Mouse (Mus musculus): ENCODE data around the gene Cd72. TPM values are rescaled to one million over a fixed set of nuclear protein-coding genes. Genes with fewer than 3 reads are reported as not detected.

Gene Cd72
- 3.3 and 5.4 TPM in 2 replicates for polyA plus RNA-seq (2015; fragmentation: Nextera tagmentation; extraction: Ambion mirVana)

DNA sequence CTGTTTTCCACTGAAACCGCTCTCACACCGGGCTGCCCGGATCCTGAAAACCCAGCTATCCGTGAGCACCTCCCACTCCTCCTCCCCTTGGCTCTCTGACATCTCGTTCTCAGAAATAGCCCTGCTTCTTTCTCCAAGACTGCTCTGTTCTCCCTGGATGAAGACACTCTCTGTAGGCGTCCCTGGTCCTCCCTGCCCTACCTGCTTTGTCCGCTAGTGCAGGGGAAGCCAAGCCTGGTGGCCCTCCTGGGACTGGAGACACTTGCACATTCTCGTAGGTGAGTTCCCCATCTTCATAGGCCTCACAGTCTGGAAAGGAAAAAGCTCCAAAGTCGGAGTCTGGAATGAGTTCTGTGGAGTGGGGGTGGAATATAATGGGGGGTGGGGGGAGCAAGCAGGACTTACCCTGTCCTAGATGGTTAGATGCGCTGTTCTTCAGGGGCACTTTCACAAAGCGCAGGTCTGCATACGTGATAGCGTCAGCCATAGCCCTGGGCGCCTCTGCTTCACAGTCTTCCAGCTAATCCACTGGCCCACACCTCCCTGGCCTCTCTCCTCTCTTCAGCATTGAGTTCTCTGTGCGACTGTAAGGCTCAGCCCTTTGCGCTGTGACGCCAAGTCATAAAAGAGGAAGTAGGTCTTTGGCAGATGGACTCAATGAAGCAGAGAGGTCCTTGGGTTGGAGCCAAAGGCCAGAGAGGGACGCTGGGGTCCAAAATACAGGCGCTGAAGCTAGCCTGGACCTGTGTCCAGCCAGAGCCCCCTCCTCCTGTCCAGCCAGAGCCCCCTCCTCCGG, at the start of gene Cd72:
TSS of gene Cd72 (minus strand) at position 588 of the 796 bp plus-strand sequence.

GRCm38 (mm10) chr4:43499407-43500333, 45.2 kb upstream of the Cd72 start, which contains the start of gene Arhgef39:
TSS of gene Arhgef39 (minus strand) at chr4:43499695.

GRCm38 (mm10) chr4:43492821-43493185, 38.4 kb upstream of the Cd72 start, which contains the start of gene Ccdc107:
TSS of gene Ccdc107 (plus strand) at chr4:43492900.

DNA sequence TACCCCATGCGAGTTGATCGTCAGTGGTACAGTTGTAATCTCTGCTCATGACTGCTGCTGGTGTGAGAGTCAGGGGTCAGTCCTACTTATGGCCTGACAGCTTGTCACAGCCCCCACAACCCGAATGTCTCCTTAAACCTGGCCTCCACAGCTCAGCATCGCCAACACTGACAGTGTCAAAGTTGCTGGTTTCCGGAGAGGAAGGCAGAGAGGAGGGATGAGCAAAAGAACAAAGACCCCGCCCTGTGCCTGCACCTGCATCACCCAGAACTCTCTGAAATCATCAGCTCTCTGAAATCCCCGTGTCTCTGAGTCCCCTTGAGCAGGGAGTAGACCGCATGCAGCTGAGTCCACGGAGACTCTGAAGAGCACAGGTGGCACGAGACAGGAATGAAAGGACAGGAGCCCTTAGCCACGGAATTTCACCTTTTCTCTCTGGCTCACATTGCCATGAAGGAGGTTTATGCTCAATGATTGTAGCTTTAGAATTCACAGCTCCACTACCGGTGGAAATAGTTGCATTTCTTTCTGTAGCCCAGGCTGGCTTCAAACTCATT, 29.2 kb upstream of the Cd72 start, which contains the start of gene Sit1:
TSS of gene Sit1 (minus strand) at position 200 of the 557 bp plus-strand sequence.

GRCm38 (mm10) chr4:43441639-43442038, 12.8 kb downstream of the Cd72 start, which contains the start of gene Tesk1:
TSS of gene Tesk1 (plus strand) at chr4:43441939.

GRCm38 (mm10) chr4:43428946-43429345, 25.5 kb downstream of the Cd72 start, which contains the start of gene Fam166b:
TSS of gene Fam166b (minus strand) at chr4:43429134.

Other genes starting within 250 kb of the Cd72 start
- gene Atp8b5, start 187.5 kb downstream of the Cd72 start, polyA plus RNA-seq (2015; fragmentation: Nextera tagmentation; extraction: Ambion mirVana) = 0.22 and 0.75 TPM in 2 replicates
- gene Rusc2, start 72.6 kb downstream of the Cd72 start, polyA plus RNA-seq (2015; fragmentation: Nextera tagmentation; extraction: Ambion mirVana) = 59.5 and 73.1 TPM in 2 replicates
- 3.3 and 4.0 TPM in 2 replicates for gene Fam166b, start 25.5 kb downstream of the Cd72 start, polyA plus RNA-seq (2015; fragmentation: Nextera tagmentation; extraction: Ambion mirVana)
- 23.4 and 24.1 TPM in 2 replicates for gene Tesk1, start 12.7 kb downstream of the Cd72 start, polyA plus RNA-seq (2015; fragmentation: Nextera tagmentation; extraction: Ambion mirVana)
- gene Sit1, start 29.1 kb upstream of the Cd72 start, polyA plus RNA-seq (2015; fragmentation: Nextera tagmentation; extraction: Ambion mirVana) = not detected in 2 replicates
- 110 and 113 TPM in 2 replicates for gene Ccdc107, start 38.3 kb upstream of the Cd72 start, polyA plus RNA-seq (2015; fragmentation: Nextera tagmentation; extraction: Ambion mirVana)
- 2.9 and 3.9 TPM in 2 replicates for gene Arhgef39, start 45.1 kb upstream of the Cd72 start, polyA plus RNA-seq (2015; fragmentation: Nextera tagmentation; extraction: Ambion mirVana)
- 0.23 and 0.37 TPM in 2 replicates for gene Car9, start 52.3 kb upstream of the Cd72 start, polyA plus RNA-seq (2015; fragmentation: Nextera tagmentation; extraction: Ambion mirVana)
- gene Tpm2, start 69.1 kb upstream of the Cd72 start, polyA plus RNA-seq (2015; fragmentation: Nextera tagmentation; extraction: Ambion mirVana) = 10.8 and 12.2 TPM in 2 replicates
- 77.3 and 93.8 TPM in 2 replicates for gene Creb3, start 107.7 kb upstream of the Cd72 start, polyA plus RNA-seq (2015; fragmentation: Nextera tagmentation; extraction: Ambion mirVana)
- gene Tln1, start 108.1 kb upstream of the Cd72 start, polyA plus RNA-seq (2015; fragmentation: Nextera tagmentation; extraction: Ambion mirVana) = 75.4 and 77.1 TPM in 2 replicates
- 12.9 and 14.9 TPM in 2 replicates for gene Rgp1, start 124.1 kb upstream of the Cd72 start, polyA plus RNA-seq (2015; fragmentation: Nextera tagmentation; extraction: Ambion mirVana)
- 48.6 and 54.6 TPM in 2 replicates for gene Gba2, start 124.2 kb upstream of the Cd72 start, polyA plus RNA-seq (2015; fragmentation: Nextera tagmentation; extraction: Ambion mirVana)
- 0.38 and 2.0 TPM in 2 replicates for gene Msmp, start 129.9 kb upstream of the Cd72 start, polyA plus RNA-seq (2015; fragmentation: Nextera tagmentation; extraction: Ambion mirVana)
- gene Npr2, start 177.3 kb upstream of the Cd72 start, polyA plus RNA-seq (2015; fragmentation: Nextera tagmentation; extraction: Ambion mirVana) = 10.6 and 12.2 TPM in 2 replicates
- 5.6 and 5.7 TPM in 2 replicates for gene Spag8, start 199.0 kb upstream of the Cd72 start, polyA plus RNA-seq (2015; fragmentation: Nextera tagmentation; extraction: Ambion mirVana)
- gene Hint2, start 201.8 kb upstream of the Cd72 start, polyA plus RNA-seq (2015; fragmentation: Nextera tagmentation; extraction: Ambion mirVana) = 88.3 and 108 TPM in 2 replicates
- gene Tmem8b, start 214.3 kb upstream of the Cd72 start, polyA plus RNA-seq (2015; fragmentation: Nextera tagmentation; extraction: Ambion mirVana) = 10.1 and 10.2 TPM in 2 replicates
- 1.6 and 2.0 TPM in 2 replicates for gene Fam221b, start 214.5 kb upstream of the Cd72 start, polyA plus RNA-seq (2015; fragmentation: Nextera tagmentation; extraction: Ambion mirVana)
- gene Olfr70, start 246.2 kb upstream of the Cd72 start, polyA plus RNA-seq (2015; fragmentation: Nextera tagmentation; extraction: Ambion mirVana) = not detected in 2 replicates

All from neural tube, postnatal 0 days (tissue).